Mouse (Mus musculus): Measurements from ENCODE around the gene Rgs6.

The Rgs6 gene

GRCm38 (mm10) chr12:83126923-83127322 is 538.8 kb downstream of the Rgs6 start:
- no peak for DNase-seq (ENCODE audit: low read depth, low spot score)

- no peak for DNase-seq (ENCODE audit: low read depth, low spot score)
These were observed 539.9 kb downstream of the Rgs6 start for GRCm38 (mm10) chr12:83127955-83128354.

GRCm38 (mm10) chr12:83128606-83129005 is 540.5 kb downstream of the Rgs6 start:
- DNase-seq (ENCODE audit: low read depth, low spot score): no peak

GRCm38 (mm10) chr12:83131405-83131804 is 543.3 kb downstream of the Rgs6 start:
- no peak for DNase-seq (ENCODE audit: low read depth, low spot score)

- no peak for DNase-seq (ENCODE audit: low read depth, low spot score)
These were observed 545.7 kb downstream of the Rgs6 start for GRCm38 (mm10) chr12:83133827-83134226.

GRCm38 (mm10) chr12:83136031-83136430 is 547.9 kb downstream of the Rgs6 start:
- DNase-seq (ENCODE audit: low read depth, low spot score): no peak

GRCm38 (mm10) chr12:83136460-83136859 is 548.4 kb downstream of the Rgs6 start:
- no peak for DNase-seq (ENCODE audit: low read depth, low spot score)

GRCm38 (mm10) chr12:83137001-83137400 is 548.9 kb downstream of the Rgs6 start:
- no peak for DNase-seq (ENCODE audit: low read depth, low spot score)

- DNase-seq (ENCODE audit: low read depth, low spot score): no peak
These were observed 553.1 kb downstream of the Rgs6 start for GRCm38 (mm10) chr12:83141164-83141563.

- DNase-seq (ENCODE audit: low read depth, low spot score): no peak
These were observed 554.4 kb downstream of the Rgs6 start for GRCm38 (mm10) chr12:83142507-83142906.

GRCm38 (mm10) chr12:83143071-83143470 is 555.0 kb downstream of the Rgs6 start:
- no peak for DNase-seq (ENCODE audit: low read depth, low spot score)

- no peak for DNase-seq (ENCODE audit: low read depth, low spot score)
These were observed 555.5 kb downstream of the Rgs6 start for GRCm38 (mm10) chr12:83143574-83143973.

- DNase-seq (ENCODE audit: low read depth, low spot score): no peak
These were observed 557.0 kb downstream of the Rgs6 start for GRCm38 (mm10) chr12:83145074-83145473.

GRCm38 (mm10) chr12:83145902-83146301 is 557.8 kb downstream of the Rgs6 start:
- no peak for DNase-seq (ENCODE audit: low read depth, low spot score)

- DNase-seq (ENCODE audit: low read depth, low spot score): no peak
These were observed 558.8 kb downstream of the Rgs6 start for GRCm38 (mm10) chr12:83146917-83147316.

- DNase-seq (ENCODE audit: low read depth, low spot score): no peak
These were observed 561.9 kb downstream of the Rgs6 start for GRCm38 (mm10) chr12:83150030-83150429.

GRCm38 (mm10) chr12:83150813-83151212 is 562.7 kb downstream of the Rgs6 start:
- DNase-seq (ENCODE audit: low read depth, low spot score): no peak

- DNase-seq (ENCODE audit: low read depth, low spot score): no peak
These were observed 563.4 kb downstream of the Rgs6 start for GRCm38 (mm10) chr12:83151474-83151873.

GRCm38 (mm10) chr12:83160211-83160610 is 572.1 kb downstream of the Rgs6 start:
- DNase-seq (ENCODE audit: low read depth, low spot score): no peak

- no peak for DNase-seq (ENCODE audit: low read depth, low spot score)
These were observed 572.6 kb downstream of the Rgs6 start for GRCm38 (mm10) chr12:83160700-83161099.

- DNase-seq (ENCODE audit: low read depth, low spot score): no peak
These were observed 575.6 kb downstream of the Rgs6 start for GRCm38 (mm10) chr12:83163721-83164120.

GRCm38 (mm10) chr12:83165058-83165457 is 577.0 kb downstream of the Rgs6 start:
- no peak for DNase-seq (ENCODE audit: low read depth, low spot score)

- no peak for DNase-seq (ENCODE audit: low read depth, low spot score)
These were observed 580.2 kb downstream of the Rgs6 start for GRCm38 (mm10) chr12:83168310-83168709.

- DNase-seq (ENCODE audit: low read depth, low spot score): no peak
These were observed 581.6 kb downstream of the Rgs6 start for GRCm38 (mm10) chr12:83169495-83170209.
